Mouse (Mus musculus): ENCODE measurements at regions not wholly inside any gene's neighbourhood (a gene's known extent, or its start where the extent isn't known, plus 50 kb on each side); places are given as distances from the start of the nearest gene placed in this dataset.
"Not testable (repeated sequence)": the region's sequence is repeated elsewhere in the genome, so short reads cannot be mapped to it uniquely, and the experiment has no call there.

DNA sequence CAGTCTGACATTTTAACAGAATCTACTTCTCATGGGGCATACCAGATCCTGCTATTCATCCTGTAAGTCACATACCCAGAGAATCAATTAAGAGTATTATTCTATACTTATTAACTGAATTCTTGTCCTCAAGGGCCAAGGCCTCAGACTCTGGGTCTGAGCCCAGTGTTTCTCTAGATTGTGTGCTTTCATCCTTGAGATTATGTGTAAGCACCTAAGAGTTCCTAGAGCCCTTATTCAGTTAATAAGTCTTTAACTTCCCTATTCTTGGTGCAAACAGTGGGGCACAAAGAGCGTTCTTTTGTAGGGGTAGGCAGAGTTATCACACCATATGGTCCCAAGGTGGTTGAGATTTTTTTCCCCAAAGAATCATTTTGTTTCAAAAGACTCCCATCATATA, 397.2 kb upstream of the Npsr1 start:
- intact Hi-C loops (cut with DNase I), result no loop called here
- Histone ChIP-seq H3K4me3 (no peak overlapping the region), H3K9ac (ENCODE audit: low read depth, low read length) (no peak overlapping the region), H3K4me1 (ENCODE audit: control insufficient read depth, insufficient read depth, low read length) (no peaks in the 10 kb centered on the region), H3K27ac (no peak overlapping the region), H3K36me3 (ENCODE audit: control insufficient read depth, insufficient read depth, low read length) (no peaks in the 10 kb centered on the region), H3K27me3 (ENCODE audit: control insufficient read depth, insufficient read depth, low read length) (no peaks in the 10 kb centered on the region), H3K79me2 (replicated peaks; ENCODE audit: control insufficient read depth, insufficient read depth, low read length) (no peaks in the 10 kb centered on the region)
- WGBS, result 88% methylated on average over 1 of the region's 1 CpGs
- TF ChIP-seq POLR2A (IDR thresholded peaks at IDR 0.05; ENCODE audit: insufficient read depth, low read depth, low read length) (no peak), CTCF (IDR thresholded peaks at IDR 0.05) (no peak)
- no peak for DNase-seq

GRCm38 (mm10) chr9:23717584-23717983, 380.2 kb upstream of the Npsr1 start:
- H3K9ac ChIP-seq (ENCODE audit: low read depth, low read length); DNase-seq; H3K4me3 ChIP-seq; H3K27me3 ChIP-seq (ENCODE audit: control insufficient read depth, insufficient read depth, low read length); intact Hi-C loops (cut with DNase I); H3K4me1 ChIP-seq (ENCODE audit: control insufficient read depth, insufficient read depth, low read length); H3K27ac ChIP-seq; H3K36me3 ChIP-seq (ENCODE audit: control insufficient read depth, insufficient read depth, low read length); H3K79me2 ChIP-seq (replicated peaks; ENCODE audit: control insufficient read depth, insufficient read depth, low read length): not testable (repeated sequence)

DNA sequence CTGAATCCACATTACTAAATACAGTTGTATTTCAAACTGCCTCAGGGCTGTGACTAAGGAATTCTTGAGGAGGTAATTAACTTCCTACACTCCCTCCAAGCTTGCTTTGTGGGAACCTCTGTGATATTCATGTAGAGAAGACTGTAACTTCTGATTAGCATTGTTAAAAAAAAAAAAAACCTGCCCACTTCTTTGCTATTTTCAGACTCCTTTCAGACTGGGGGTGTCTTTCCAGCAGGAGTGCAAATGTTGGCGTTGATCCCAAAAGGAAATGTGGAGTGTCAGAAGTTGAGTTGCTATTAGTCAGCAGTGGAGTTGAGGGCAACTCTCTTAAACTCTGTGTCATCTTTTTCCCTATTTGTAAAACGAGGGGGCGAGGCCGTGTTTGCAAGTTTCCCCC, 369.0 kb upstream of the Npsr1 start:
- intact Hi-C loops (cut with DNase I), result no loop called here
- WGBS, result 46% methylated on average over 4 of the region's 4 CpGs

DNA sequence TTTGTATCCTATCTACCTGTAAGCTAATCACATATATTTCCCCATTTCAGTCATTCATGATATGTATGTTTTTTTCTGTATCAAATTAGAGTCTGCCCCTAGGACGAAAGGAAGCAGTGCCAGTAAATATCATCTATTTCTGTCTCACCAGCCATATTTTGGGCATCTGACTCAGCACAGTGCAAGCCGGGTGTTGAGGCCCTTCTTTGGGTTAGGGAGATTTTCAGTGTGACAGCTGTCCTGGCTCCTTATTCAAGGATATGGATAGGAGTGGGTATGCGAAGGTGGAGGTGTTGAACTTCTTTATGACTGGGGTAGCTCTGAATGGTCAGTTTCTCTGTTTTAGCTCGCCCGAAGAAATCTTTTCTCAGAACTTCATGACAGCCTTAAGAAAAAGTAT, 345.3 kb upstream of the Npsr1 start:
- H3K27ac ChIP-seq, result no peak overlapping the region
- DNase-seq, result no peak
- no peaks in the 10 kb centered on the region for H3K4me1 ChIP-seq (ENCODE audit: control insufficient read depth, insufficient read depth, low read length)
- intact Hi-C loops (cut with DNase I), result no loop called here
- H3K4me3 ChIP-seq, result no peak overlapping the region
- H3K27me3 ChIP-seq (ENCODE audit: control insufficient read depth, insufficient read depth, low read length), result no peaks in the 10 kb centered on the region
- no peak overlapping the region for H3K9ac ChIP-seq (ENCODE audit: low read depth, low read length)
- WGBS, result 66% methylated on average over 5 of the region's 5 CpGs
- H3K79me2 ChIP-seq (replicated peaks; ENCODE audit: control insufficient read depth, insufficient read depth, low read length), result no peaks in the 10 kb centered on the region
- H3K36me3 ChIP-seq (ENCODE audit: control insufficient read depth, insufficient read depth, low read length), result no peaks in the 10 kb centered on the region
- no peak for TF ChIP-seq EP300 (IDR thresholded peaks at IDR 0.05; ENCODE audit: insufficient read depth, low read depth, low read length)
- TF ChIP-seq CTCF (IDR thresholded peaks at IDR 0.05), result no peak
- TF ChIP-seq POLR2A (IDR thresholded peaks at IDR 0.05; ENCODE audit: insufficient read depth, low read depth, low read length), result no peak

More for the DNA sequence above, 369.0 kb upstream of the Npsr1 start:
- Histone ChIP-seq H3K9ac (ENCODE audit: low read depth, low read length) (no peak overlapping the region), H3K79me2 (replicated peaks; ENCODE audit: control insufficient read depth, insufficient read depth, low read length) (no peaks in the 10 kb centered on the region), H3K4me3 (no peak overlapping the region), H3K4me1 (ENCODE audit: control insufficient read depth, insufficient read depth, low read length) (no peaks in the 10 kb centered on the region), H3K27me3 (ENCODE audit: control insufficient read depth, insufficient read depth, low read length) (no peaks in the 10 kb centered on the region), H3K36me3 (ENCODE audit: control insufficient read depth, insufficient read depth, low read length) (no peaks in the 10 kb centered on the region), H3K27ac (no peak overlapping the region)
- no peak for DNase-seq
- TF ChIP-seq EP300 (IDR thresholded peaks at IDR 0.05; ENCODE audit: insufficient read depth, low read depth, low read length) (no peak), POLR2A (IDR thresholded peaks at IDR 0.05; ENCODE audit: insufficient read depth, low read depth, low read length) (no peak), CTCF (IDR thresholded peaks at IDR 0.05) (no peak)

- Histone ChIP-seq H3K36me3 (ENCODE audit: control insufficient read depth, insufficient read depth, low read length) (no peaks in the 10 kb centered on the region), H3K4me3 (no peak overlapping the region), H3K79me2 (replicated peaks; ENCODE audit: control insufficient read depth, insufficient read depth, low read length) (no peaks in the 10 kb centered on the region), H3K27me3 (ENCODE audit: control insufficient read depth, insufficient read depth, low read length) (no peaks in the 10 kb centered on the region), H3K27ac (no peak overlapping the region), H3K9ac (ENCODE audit: low read depth, low read length) (no peak overlapping the region), H3K4me1 (ENCODE audit: control insufficient read depth, insufficient read depth, low read length) (no peaks in the 10 kb centered on the region)
- 45% methylated on average over 4 of the region's 4 CpGs for WGBS
- DNase-seq, result no peak
- intact Hi-C loops (cut with DNase I), result loop anchor here (5.0 kb wide), 1 partner anchor 529 kb away; no protein-coding TSS in a partner anchor
- TF ChIP-seq CTCF (IDR thresholded peaks at IDR 0.05), result no peak
- no peak for TF ChIP-seq EP300 (IDR thresholded peaks at IDR 0.05; ENCODE audit: insufficient read depth, low read depth, low read length)
- no peak for TF ChIP-seq POLR2A (IDR thresholded peaks at IDR 0.05; ENCODE audit: insufficient read depth, low read depth, low read length)
Measured at GRCm38 (mm10) chr9:23786660-23787059, 311.1 kb upstream of the Npsr1 start.
